17 mouse cellular contexts compared by ENCODE assay signal in the genomic region with DNA sequence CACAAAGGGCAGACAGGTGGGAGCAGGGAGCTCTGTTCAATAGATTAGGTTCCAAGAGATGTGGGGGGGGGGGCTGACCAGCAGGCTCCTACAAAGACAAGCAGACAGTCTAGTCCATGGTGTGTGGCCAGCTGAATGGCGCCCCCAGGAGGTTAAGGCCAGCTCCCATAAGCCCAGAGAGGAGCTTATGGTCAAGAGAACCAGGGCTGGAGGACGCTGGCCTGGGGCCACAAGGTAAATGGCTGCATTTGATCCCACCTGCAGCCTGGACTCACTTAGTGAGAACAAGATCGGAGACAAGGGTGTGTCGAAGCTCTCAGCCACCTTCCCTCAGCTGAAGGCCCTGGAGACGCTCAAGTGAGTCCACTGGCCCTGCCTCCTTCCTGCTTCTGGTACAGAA. TPM values are rescaled to one million over a fixed set of nuclear protein-coding genes. Genes with fewer than 3 reads are reported as not detected.
DNase-seq lines count a peak whose midpoint lies in the region; ATAC-seq and TF ChIP-seq lines count a peak whose summit lies in the region.
"Had no signal": no experiment of that assay in that cellular context is flagged by ENCODE, and none has a peak within 500 bp of the region (broad histone marks: within the 10 kb centered on the region; RNA-seq: fewer than 3 reads in every experiment).

No protein-coding gene starts in this region.

- TF ChIP-seq CTCF in lung, postnatal 0 days (IDR thresholded peaks at IDR 0.05): peak; percentile 48
- TF ChIP-seq CTCF in spleen, adult 2 months (IDR thresholded peaks at IDR 0.05; ENCODE audit: extremely low read depth, insufficient read depth, insufficient read length, insufficient replicate concordance): peak; percentile 18; the same call in 1 of the 2 replicates

- no peak overlapping the region for H3K4me2 ChIP-seq in kidney, embryonic 14.5 days (replicated peaks; ENCODE audit: low read depth, low read length)
- H3K4me2 ChIP-seq in kidney, embryonic 15.5 days: no peak overlapping the region
- no peak overlapping the region for H3K4me2 ChIP-seq in lung, postnatal 0 days (replicated peaks; ENCODE audit: low read depth, low read length)
- H3K4me2 ChIP-seq: forebrain, embryonic 13.5 days; heart, embryonic 11.5 days; hindbrain, embryonic 15.5 days; midbrain, embryonic 11.5 days; neural tube, embryonic 13.5 days had no signal

- 62% methylated on average over 5 of the region's 5 CpGs for WGBS in kidney, embryonic 14.5 days
- 47% methylated on average over 5 of the region's 5 CpGs for WGBS in kidney, embryonic 15.5 days
- WGBS in lung, postnatal 0 days: 46% methylated on average over 5 of the region's 5 CpGs
- 58% methylated on average over 5 of the region's 5 CpGs for WGBS in spleen, adult 2 months

- peaks cover 6% of the 10 kb centered on the region; the same call in 1 of the 2 replicates for H3K4me1 ChIP-seq in kidney, embryonic 14.5 days (ENCODE audit: control insufficient read depth, insufficient read depth, low read length)
- peaks cover 16% of the 10 kb centered on the region for H3K4me1 ChIP-seq in kidney, embryonic 15.5 days
- H3K4me1 ChIP-seq in lung, postnatal 0 days (ENCODE audit: insufficient read depth, low read depth, low read length): no peaks in the 10 kb centered on the region; the same call in 1 of the 2 replicates
- H3K4me1 ChIP-seq in spleen, adult 2 months (ENCODE audit: control insufficient read depth, insufficient read depth, insufficient read length): peaks cover 38% of the 10 kb centered on the region
- H3K4me1 ChIP-seq: forebrain, embryonic 13.5 days; hindbrain, embryonic 15.5 days; neural tube, embryonic 13.5 days had no signal

- peak; percentile 8 for DNase-seq in cerebellum, adult 9-10 months
- no peak for DNase-seq in lung, postnatal 0 days (ENCODE audit: low spot score)
- no peak for DNase-seq in lung, postnatal 10 days
- DNase-seq in spleen, adult 2 months (ENCODE audit: low read depth in 1 of 2, low spot score in 2 of 2): peak in 1 of 2 experiments; percentile 57
- DNase-seq in MN1 (ENCODE audit: low spot score): no peak
- DNase-seq: cerebellum, postnatal 10 days; heart, postnatal 14 days; right cerebral cortex, postnatal 14 days; thymus, postnatal 36 days had no signal

- no peak overlapping the region for H3K27ac ChIP-seq in kidney, embryonic 14.5 days (ENCODE audit: low read depth, low read length)
- H3K27ac ChIP-seq in kidney, embryonic 15.5 days: no peak overlapping the region
- no peak overlapping the region for H3K27ac ChIP-seq in lung, postnatal 0 days (ENCODE audit: low read length)
- H3K27ac ChIP-seq in spleen, adult 2 months (ENCODE audit: insufficient read depth, low read length): peak overlapping the region; percentile 65
- H3K27ac ChIP-seq: forebrain, embryonic 13.5 days; hindbrain, embryonic 15.5 days; neural tube, embryonic 13.5 days had no signal

- no peak for TF ChIP-seq POLR2A in spleen, adult 2 months (IDR thresholded peaks at IDR 0.05; ENCODE audit: low read depth, low read length)

- no peaks in the 10 kb centered on the region for H3K27me3 ChIP-seq in kidney, embryonic 14.5 days (ENCODE audit: control insufficient read depth, insufficient read depth, low read length)
- no peaks in the 10 kb centered on the region for H3K27me3 ChIP-seq in kidney, embryonic 15.5 days
- no peaks in the 10 kb centered on the region for H3K27me3 ChIP-seq in lung, postnatal 0 days (replicated peaks; ENCODE audit: insufficient read depth, low read length)
- no peaks in the 10 kb centered on the region for H3K27me3 ChIP-seq in spleen, adult 2 months (ENCODE audit: control insufficient read depth, insufficient read depth, low read length)
- H3K27me3 ChIP-seq: forebrain, embryonic 13.5 days; hindbrain, embryonic 15.5 days; neural tube, embryonic 13.5 days had no signal

- no peak for TF ChIP-seq EP300 in lung, postnatal 0 days (IDR thresholded peaks at IDR 0.05)

- no peak overlapping the region for H3K9ac ChIP-seq in kidney, embryonic 14.5 days (ENCODE audit: low read depth, low read length)
- no peak overlapping the region for H3K9ac ChIP-seq in kidney, embryonic 15.5 days
- no peak overlapping the region for H3K9ac ChIP-seq in lung, postnatal 0 days (replicated peaks; ENCODE audit: low read depth)
- H3K9ac ChIP-seq: forebrain, embryonic 13.5 days; hindbrain, embryonic 15.5 days; neural tube, embryonic 13.5 days had no signal

- no peaks in the 10 kb centered on the region for H3K36me3 ChIP-seq in kidney, embryonic 14.5 days (ENCODE audit: control insufficient read depth, insufficient read depth, low read length)
- H3K36me3 ChIP-seq in kidney, embryonic 15.5 days: no peaks in the 10 kb centered on the region
- no peaks in the 10 kb centered on the region for H3K36me3 ChIP-seq in lung, postnatal 0 days (ENCODE audit: insufficient read depth, low read length)
- peaks cover 31% of the 10 kb centered on the region for H3K36me3 ChIP-seq in spleen, adult 2 months (ENCODE audit: control insufficient read depth, insufficient read depth, low read length)
- H3K36me3 ChIP-seq: hindbrain, embryonic 15.5 days; neural tube, embryonic 13.5 days had no signal

- no peak for ATAC-seq in cerebellum, adult (ENCODE audit: insufficient number of reproducible peaks, low FRiP score, low TSS enrichment)
- peak; percentile 33; the same call in 1 of the 2 replicates for ATAC-seq in kidney, embryonic 14.5 days (ENCODE audit: low FRiP score, low TSS enrichment)
- no peak for ATAC-seq in kidney, embryonic 15.5 days (replicated peaks; ENCODE audit: low FRiP score)
- ATAC-seq in lung, postnatal 0 days: no peak
- ATAC-seq: forebrain, embryonic 13.5 days had no signal

- no peaks in the 10 kb centered on the region for H3K9me3 ChIP-seq in kidney, embryonic 14.5 days (ENCODE audit: control insufficient read depth, low read length)
- no peaks in the 10 kb centered on the region for H3K9me3 ChIP-seq in kidney, embryonic 15.5 days (replicated peaks)
- H3K9me3 ChIP-seq in lung, postnatal 0 days (ENCODE audit: low read length): no peaks in the 10 kb centered on the region
- H3K9me3 ChIP-seq: forebrain, embryonic 13.5 days; hindbrain, embryonic 15.5 days; neural tube, embryonic 13.5 days had no signal

- H3K4me3 ChIP-seq in kidney, embryonic 14.5 days (ENCODE audit: low read length): no peak overlapping the region
- H3K4me3 ChIP-seq in kidney, embryonic 15.5 days (replicated peaks): no peak overlapping the region
- H3K4me3 ChIP-seq in lung, postnatal 0 days (ENCODE audit: low read depth, low read length): no peak overlapping the region
- no peak overlapping the region for H3K4me3 ChIP-seq in spleen, adult 2 months (ENCODE audit: extremely low read depth, insufficient read depth, insufficient read length)
- H3K4me3 ChIP-seq: forebrain, embryonic 13.5 days; hindbrain, embryonic 15.5 days; neural tube, embryonic 13.5 days had no signal

RNA-seq across cellular contexts. Expression of a gene that starts 24.8 kb away (rescaled TPM):
- polyA plus RNA-seq in kidney, embryonic 14.5 days (2014; fragmentation: Nextera tagmentation; extraction: Ambion mirVana): 27.4 and 32.5 TPM in 2 replicates
- polyA plus RNA-seq in kidney, embryonic 15.5 days (2015; fragmentation: Nextera tagmentation; extraction: Ambion mirVana): 18.4 and 18.5 TPM in 2 replicates
- 19.2 and 19.4 TPM in 2 replicates for polyA plus RNA-seq in lung, postnatal 0 days (2015; fragmentation: Nextera tagmentation; extraction: Ambion mirVana)
- 40.8 and 55.1 TPM in 2 replicates for polyA plus RNA-seq in spleen, adult 2 months (2012; rRNA removed)

RNA-seq across cellular contexts. Expression of a gene that starts 27.1 kb away (rescaled TPM):
- polyA plus RNA-seq in kidney, embryonic 14.5 days (2014; fragmentation: Nextera tagmentation; extraction: Ambion mirVana): 38.4 and 46.3 TPM in 2 replicates
- 34.7 and 35.0 TPM in 2 replicates for polyA plus RNA-seq in kidney, embryonic 15.5 days (2015; fragmentation: Nextera tagmentation; extraction: Ambion mirVana)
- polyA plus RNA-seq in lung, postnatal 0 days (2015; fragmentation: Nextera tagmentation; extraction: Ambion mirVana): 32.0 and 34.6 TPM in 2 replicates
- 8.2 and 10.0 TPM in 2 replicates for polyA plus RNA-seq in spleen, adult 2 months (2012; rRNA removed)

RNA-seq across cellular contexts. Expression of a gene that starts 38.2 kb away (rescaled TPM):
- polyA plus RNA-seq in kidney, embryonic 14.5 days (2014; fragmentation: Nextera tagmentation; extraction: Ambion mirVana): 0.31 and 1.4 TPM in 2 replicates
- 0.49 and 1.0 TPM in 2 replicates for polyA plus RNA-seq in kidney, embryonic 15.5 days (2015; fragmentation: Nextera tagmentation; extraction: Ambion mirVana)
- 1.3 and 1.4 TPM in 2 replicates for polyA plus RNA-seq in lung, postnatal 0 days (2015; fragmentation: Nextera tagmentation; extraction: Ambion mirVana)
- polyA plus RNA-seq in spleen, adult 2 months (2012; rRNA removed): 82.2 and 98.8 TPM in 2 replicates

Comparison
In these comparisons a context has a peak if more than half of its experiments do, and no peak if none do; other contexts are left out.
1. RNA of a gene that starts 38.2 kb away (polyA plus RNA-seq): 82.2 to 98.8 TPM in spleen, adult 2 months; 1.3 to 1.4 TPM in lung, postnatal 0 days, 0.31 to 1.4 TPM in kidney, embryonic 14.5 days and 0.49 to 1.0 TPM in kidney, embryonic 15.5 days; every median in the first group is over 10 times any median in the second.